Mouse (Mus musculus) heart, embryonic 12.5 days (tissue): Measurements from ENCODE around the gene Themis. TPM values are rescaled to one million over a fixed set of nuclear protein-coding genes. Genes with fewer than 3 reads are reported as not detected.

Experiments
- ATAC-seq: fragments of 200-750 bp; cut with Nextera tagmentation; 2 replicates; pipeline ENCODE4 v1.8.0; 2017; ENCODE audit warnings: moderate TSS enrichment, moderate library complexity; ENCODE audit not compliant: insufficient number of reproducible peaks, low FRiP score
- H3K27ac ChIP-seq: fragments of 300-500 bp; sonication (generic); 2 replicates; pipeline ENCODE4 v1.5.1; 2016; ENCODE audit warnings: mild to moderate bottlenecking, moderate library complexity; ENCODE audit not compliant: poor library complexity, severe bottlenecking
- H3K27me3 ChIP-seq: fragments of 300-500 bp; sonication (generic); replicated peaks from 2 replicates; pipeline ENCODE4 v1.6.1; 2016; ENCODE audit warnings: mild to moderate bottlenecking, moderate library complexity
- H3K36me3 ChIP-seq: fragments of 300-500 bp; sonication (generic); 2 replicates; pipeline ENCODE4 v1.6.1; 2016; ENCODE audit warnings: mild to moderate bottlenecking, moderate library complexity
- H3K4me1 ChIP-seq: fragments of 300-500 bp; sonication (generic); replicated peaks from 2 replicates; pipeline ENCODE4 v1.6.1; 2016; ENCODE audit warnings: mild to moderate bottlenecking
- H3K4me2 ChIP-seq: fragments of 300-500 bp; sonication (generic); 2 replicates; pipeline ENCODE4 v1.6.1; 2016; ENCODE audit warnings: mild to moderate bottlenecking, moderate library complexity
- H3K4me3 ChIP-seq: fragments of 300-500 bp; sonication (generic); 2 replicates; pipeline ENCODE4 v1.5.1; 2016; ENCODE audit warnings: mild to moderate bottlenecking
- H3K9ac ChIP-seq: fragments of 300-500 bp; sonication (generic); 2 replicates; pipeline ENCODE4 v1.6.1; 2016; ENCODE audit warnings: mild to moderate bottlenecking, moderate library complexity
- H3K9me3 ChIP-seq: fragments of 300-500 bp; sonication (generic); replicated peaks from 2 replicates; pipeline ENCODE4 v1.6.1; 2016; ENCODE audit warnings: mild to moderate bottlenecking, moderate library complexity
- WGBS: fragments of 180-500 bp; shearing (Covaris S2); methylation state at CpG from one replicate; pipeline ENCODE4 v1.1.7; 2016; 5-methylcytosine and 5-hydroxymethylcytosine counted together
- polyA plus RNA-seq: library from polyadenylated mRNA; unstranded; fragments of >200 nt; fragmentation: Nextera tagmentation; extraction: Ambion mirVana; gene quantifications from 2 replicates; pipeline ENCODE4 v1.2.1, GENCODE M21; 2016

The Themis gene
- polyA plus RNA-seq, 1 experiment from 2014 or later, result not detected

DNA sequence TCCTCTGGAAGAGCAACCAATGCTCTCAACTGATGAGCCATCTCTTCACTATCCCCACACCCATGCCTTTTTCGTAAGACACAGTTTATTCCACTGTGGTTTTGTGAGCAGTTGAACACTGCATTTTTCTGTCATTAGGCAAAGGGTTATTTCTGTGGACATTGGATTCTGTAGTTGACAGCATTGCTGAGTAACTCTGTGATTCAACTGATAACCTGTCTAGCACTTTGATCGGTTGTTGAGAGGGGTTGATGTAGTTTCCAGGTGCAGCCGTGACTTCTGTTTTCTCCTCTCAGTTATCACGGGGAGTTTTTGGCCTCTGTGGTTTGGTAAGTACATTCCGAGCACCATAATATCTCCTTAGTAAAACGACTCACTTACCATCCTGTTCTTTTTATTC is 26.8 kb downstream of the Themis start:
- WGBS, result 63% methylated on average over 6 of the region's 6 CpGs
- H3K27ac ChIP-seq, result no peak overlapping the region
- H3K9me3 ChIP-seq, result no peaks in the 10 kb centered on the region
- H3K4me1 ChIP-seq, result no peaks in the 10 kb centered on the region
- no peak overlapping the region for H3K4me3 ChIP-seq
- H3K36me3 ChIP-seq, result no peaks in the 10 kb centered on the region
- no peaks in the 10 kb centered on the region for H3K27me3 ChIP-seq
- no peak for ATAC-seq
- no peak overlapping the region for H3K9ac ChIP-seq
- no peak overlapping the region for H3K4me2 ChIP-seq

- no peaks in the 10 kb centered on the region for H3K27me3 ChIP-seq
- no peaks in the 10 kb centered on the region for H3K4me1 ChIP-seq
- H3K9me3 ChIP-seq, result no peaks in the 10 kb centered on the region
- ATAC-seq, result no peak
- H3K27ac ChIP-seq, result no peak overlapping the region
- no peak overlapping the region for H3K9ac ChIP-seq
- H3K36me3 ChIP-seq, result no peaks in the 10 kb centered on the region
- no peak overlapping the region for H3K4me3 ChIP-seq
- 86% methylated on average over 1 of the region's 1 CpGs for WGBS
- no peak overlapping the region for H3K4me2 ChIP-seq
Measured at GRCm38 (mm10) chr10:28696032-28696431, 27.9 kb downstream of the Themis start.

GRCm38 (mm10) chr10:28698175-28698574 is 30.0 kb downstream of the Themis start:
- no peaks in the 10 kb centered on the region for H3K27me3 ChIP-seq
- no peak overlapping the region for H3K27ac ChIP-seq
- H3K4me1 ChIP-seq, result no peaks in the 10 kb centered on the region
- no peak overlapping the region for H3K4me2 ChIP-seq
- no peaks in the 10 kb centered on the region for H3K36me3 ChIP-seq
- no peaks in the 10 kb centered on the region; the same call in 1 of the 2 replicates for H3K9me3 ChIP-seq
- H3K4me3 ChIP-seq, result no peak overlapping the region
- ATAC-seq, result no peak
- H3K9ac ChIP-seq, result no peak overlapping the region

DNA sequence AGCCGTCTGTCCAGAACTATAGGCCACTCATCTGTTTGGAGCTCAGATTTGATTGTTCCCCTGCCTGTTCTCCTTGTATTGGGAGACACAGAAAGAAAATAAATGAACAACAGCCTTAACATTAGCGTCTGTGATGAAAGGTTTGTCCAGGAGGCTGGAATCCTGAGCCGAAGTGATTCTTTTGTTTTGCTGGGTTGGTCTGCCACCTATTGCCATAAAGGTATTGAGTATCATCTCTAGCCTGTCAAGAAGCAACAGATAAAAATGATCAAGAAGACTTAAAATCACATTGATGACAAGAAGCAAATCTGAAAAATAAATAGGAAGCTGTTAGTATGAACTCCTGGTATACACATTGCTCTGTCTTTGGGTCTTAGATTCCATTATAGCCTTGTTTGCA is 53.7 kb downstream of the Themis start:
- Histone ChIP-seq H3K36me3 (no peaks in the 10 kb centered on the region), H3K9ac (no peak overlapping the region), H3K4me3 (no peak overlapping the region), H3K4me2 (no peak overlapping the region), H3K27me3 (no peaks in the 10 kb centered on the region), H3K9me3 (no peaks in the 10 kb centered on the region), H3K27ac (no peak overlapping the region), H3K4me1 (no peaks in the 10 kb centered on the region)
- 72% methylated on average over 3 of the region's 3 CpGs for whole genome bisulfite sequencing
- ATAC-seq, result no peak

DNA sequence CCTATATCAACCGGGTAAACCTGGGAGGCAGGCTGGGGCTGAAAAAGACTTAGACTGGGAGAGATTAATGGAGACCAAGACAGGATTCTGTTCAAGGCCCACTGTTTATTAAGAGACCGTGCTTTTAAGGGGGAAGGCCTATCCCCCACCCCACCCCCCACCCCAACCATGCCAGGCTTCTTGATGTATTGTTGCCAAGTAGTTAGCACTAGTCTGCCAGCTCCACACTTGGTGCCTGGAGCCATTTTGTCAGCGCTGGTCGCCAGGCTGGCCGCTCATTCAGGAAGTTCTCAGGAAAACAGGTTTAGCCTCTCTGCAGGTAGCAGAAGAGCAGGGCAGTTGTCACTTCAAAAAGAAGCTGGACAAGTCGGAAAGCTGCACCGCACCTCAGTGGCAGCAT is 55.1 kb downstream of the Themis start:
- no peaks in the 10 kb centered on the region for H3K4me1 ChIP-seq
- no peak overlapping the region for H3K4me2 ChIP-seq
- WGBS, result 87% methylated on average over 7 of the region's 7 CpGs
- no peak overlapping the region for H3K27ac ChIP-seq
- H3K36me3 ChIP-seq, result no peaks in the 10 kb centered on the region
- H3K4me3 ChIP-seq, result no peak overlapping the region
- H3K9ac ChIP-seq, result no peak overlapping the region
- H3K9me3 ChIP-seq, result no peaks in the 10 kb centered on the region
- ATAC-seq, result no peak
- no peaks in the 10 kb centered on the region for H3K27me3 ChIP-seq

DNA sequence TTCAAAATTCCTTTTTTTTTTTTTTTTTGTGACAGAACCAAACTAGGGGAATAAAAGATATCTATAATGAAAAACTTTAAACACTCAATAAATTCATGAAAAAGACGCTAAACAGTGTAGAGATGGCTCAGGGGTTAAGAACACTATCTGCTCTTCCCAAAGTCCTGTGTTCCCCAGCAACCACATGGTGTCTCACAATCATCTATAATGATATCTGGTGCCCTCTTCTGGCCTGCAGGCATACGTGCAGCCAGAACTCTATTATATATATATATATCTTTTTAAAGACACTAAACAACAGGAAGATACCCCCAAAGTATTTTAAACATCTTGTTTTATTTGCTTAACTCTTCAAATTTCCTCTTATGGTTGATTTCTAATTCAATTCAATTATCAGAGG is 62.0 kb downstream of the Themis start:
- Histone ChIP-seq H3K27me3 (no peaks in the 10 kb centered on the region), H3K4me3 (no peak overlapping the region)
- 9% methylated on average over 2 of the region's 2 CpGs for WGBS

GRCm38 (mm10) chr10:28737953-28738352 is 69.8 kb downstream of the Themis start:
- H3K9me3 ChIP-seq, result no peaks in the 10 kb centered on the region; the same call in 1 of the 2 replicates
- no peaks in the 10 kb centered on the region for H3K27me3 ChIP-seq
- no peak overlapping the region for H3K4me3 ChIP-seq
- no peak overlapping the region for H3K4me2 ChIP-seq
- WGBS, result 57% methylated on average over 1 of the region's 1 CpGs
- ATAC-seq, result no peak
- no peak overlapping the region for H3K9ac ChIP-seq
- no peaks in the 10 kb centered on the region for H3K4me1 ChIP-seq
- no peaks in the 10 kb centered on the region for H3K36me3 ChIP-seq
- no peak overlapping the region for H3K27ac ChIP-seq

More for the DNA sequence above, 62.0 kb downstream of the Themis start:
- H3K9ac ChIP-seq, result no peak overlapping the region
- ATAC-seq, result no peak
- no peak overlapping the region for H3K27ac ChIP-seq
- H3K36me3 ChIP-seq, result no peaks in the 10 kb centered on the region
- no peaks in the 10 kb centered on the region for H3K9me3 ChIP-seq
- H3K4me2 ChIP-seq, result no peak overlapping the region
- no peaks in the 10 kb centered on the region for H3K4me1 ChIP-seq

DNA sequence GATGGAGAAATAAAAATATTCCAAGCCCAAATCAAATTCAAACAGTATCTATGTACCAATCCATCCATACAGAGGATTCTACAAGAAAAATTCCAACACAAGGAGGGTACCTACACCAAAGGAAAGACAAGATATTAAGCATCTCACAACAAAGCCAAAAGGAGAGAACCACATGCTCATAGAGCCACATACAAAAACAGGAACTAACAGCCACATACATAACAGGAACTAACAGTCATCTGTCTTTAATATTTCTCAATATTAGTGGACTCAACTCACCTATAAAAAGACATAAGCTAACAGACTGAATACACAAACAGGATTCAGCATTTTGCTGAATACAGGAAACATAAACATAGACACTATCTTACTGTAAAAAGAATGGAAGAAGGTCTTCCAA is 78.3 kb downstream of the Themis start:
- Histone ChIP-seq H3K27me3 (no peaks in the 10 kb centered on the region), H3K27ac (no peak overlapping the region), H3K9me3 (no peaks in the 10 kb centered on the region), H3K4me2 (no peak overlapping the region), H3K4me1 (no peaks in the 10 kb centered on the region), H3K36me3 (no peaks in the 10 kb centered on the region), H3K4me3 (no peak overlapping the region), H3K9ac (no peak overlapping the region)
- no peak for ATAC-seq

- Histone ChIP-seq H3K36me3 (no peaks in the 10 kb centered on the region), H3K27ac (no peak overlapping the region)
- 59% methylated on average over 2 of the region's 2 CpGs for WGBS
Measured at GRCm38 (mm10) chr10:28753321-28753720, 85.2 kb downstream of the Themis start.

DNA sequence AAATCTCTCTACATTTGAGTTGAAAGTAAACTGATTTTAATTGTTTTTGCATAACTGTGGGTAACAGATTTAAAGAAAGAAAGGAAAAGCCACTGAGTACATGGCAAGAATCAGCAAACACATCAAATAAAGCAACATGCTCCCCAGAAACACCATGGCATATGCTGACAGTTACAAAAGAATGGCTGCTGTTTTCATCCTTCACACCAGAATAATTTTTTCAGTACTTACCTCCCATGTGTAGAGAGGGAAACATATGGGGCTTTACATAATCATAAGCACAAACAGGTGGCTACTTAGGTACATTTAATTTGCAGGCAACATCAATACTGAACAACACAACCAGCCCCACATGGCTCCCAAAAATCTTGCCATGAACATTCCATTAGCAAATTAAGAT is 86.8 kb downstream of the Themis start:
- no peaks in the 10 kb centered on the region for H3K9me3 ChIP-seq
- H3K4me1 ChIP-seq, result no peaks in the 10 kb centered on the region
- H3K9ac ChIP-seq, result no peak overlapping the region
- H3K27ac ChIP-seq, result no peak overlapping the region
- ATAC-seq, result no peak
- H3K36me3 ChIP-seq, result no peaks in the 10 kb centered on the region
- no peak overlapping the region for H3K4me2 ChIP-seq
- no peak overlapping the region for H3K4me3 ChIP-seq
- no peaks in the 10 kb centered on the region for H3K27me3 ChIP-seq

More at GRCm38 (mm10) chr10:28753321-28753720, 85.2 kb downstream of the Themis start:
- Histone ChIP-seq H3K9ac (no peak overlapping the region), H3K4me1 (no peaks in the 10 kb centered on the region), H3K9me3 (no peaks in the 10 kb centered on the region), H3K27me3 (no peaks in the 10 kb centered on the region), H3K4me2 (no peak overlapping the region), H3K4me3 (no peak overlapping the region)
- no peak for ATAC-seq

GRCm38 (mm10) chr10:28776777-28777402 is 108.7 kb downstream of the Themis start:
- H3K9me3 ChIP-seq, result no peaks in the 10 kb centered on the region

GRCm38 (mm10) chr10:28799469-28799868 is 131.3 kb downstream of the Themis start:
- WGBS, result 68% methylated on average over 4 of the region's 4 CpGs

More at GRCm38 (mm10) chr10:28776777-28777402, 108.7 kb downstream of the Themis start:
- Histone ChIP-seq H3K27ac (no peak overlapping the region), H3K9ac (no peak overlapping the region), H3K4me2 (no peak overlapping the region), H3K27me3 (no peaks in the 10 kb centered on the region), H3K4me3 (no peak overlapping the region), H3K36me3 (no peaks in the 10 kb centered on the region), H3K4me1 (no peaks in the 10 kb centered on the region)
- ATAC-seq, result no peak
- WGBS, result 70% methylated on average over 5 of the region's 5 CpGs

More at GRCm38 (mm10) chr10:28799469-28799868, 131.3 kb downstream of the Themis start:
- ATAC-seq, result no peak
- H3K4me1 ChIP-seq, result no peaks in the 10 kb centered on the region
- H3K27me3 ChIP-seq, result no peaks in the 10 kb centered on the region
- H3K9me3 ChIP-seq, result no peaks in the 10 kb centered on the region
- no peak overlapping the region for H3K27ac ChIP-seq
- no peak overlapping the region for H3K9ac ChIP-seq
- H3K4me2 ChIP-seq, result no peak overlapping the region
- no peak overlapping the region for H3K4me3 ChIP-seq
- H3K36me3 ChIP-seq, result no peaks in the 10 kb centered on the region
